Mouse (Mus musculus) hindbrain, embryonic 10.5 days (tissue): ENCODE data around the gene Atp8a2. TPM values are rescaled to one million over a fixed set of nuclear protein-coding genes. Genes with fewer than 3 reads are reported as not detected.
"Not testable (repeated sequence)": the region's sequence is repeated elsewhere in the genome, so short reads cannot be mapped to it uniquely, and the experiment has no call there.

Source experiments
- DNase-seq: peaks from one replicate; pipeline ENCODE4 v3.0.0-alpha.2; 2017; ENCODE audit warnings: low spot score
- H3K27ac ChIP-seq: fragments of 300-500 bp; sonication (generic); 2 replicates; pipeline ENCODE4 v1.5.1; 2016; ENCODE audit warnings: mild to moderate bottlenecking, moderate library complexity
- H3K27me3 ChIP-seq: fragments of 300-500 bp; sonication (generic); 2 replicates; pipeline ENCODE4 v1.6.1; 2016; ENCODE audit warnings: mild to moderate bottlenecking; ENCODE audit not compliant: poor library complexity, insufficient read depth, severe bottlenecking
- H3K36me3 ChIP-seq: fragments of 300-500 bp; sonication (generic); 2 replicates; pipeline ENCODE4 v1.6.1; 2016; ENCODE audit warnings: mild to moderate bottlenecking, moderate library complexity
- H3K4me1 ChIP-seq: fragments of 300-500 bp; sonication (generic); replicated peaks from 2 replicates; pipeline ENCODE4 v1.6.1; 2016; ENCODE audit warnings: mild to moderate bottlenecking
- H3K4me3 ChIP-seq: fragments of 300-500 bp; sonication (generic); 2 replicates; pipeline ENCODE4 v1.5.1; 2016; ENCODE audit warnings: mild to moderate bottlenecking, moderate library complexity
- H3K9me3 ChIP-seq: fragments of 300-500 bp; sonication (generic); 2 replicates; pipeline ENCODE4 v1.6.1; 2016; ENCODE audit warnings: mild to moderate bottlenecking, moderate library complexity
- WGBS: fragments of 180-500 bp; shearing (Covaris S2); methylation state at CpG from one replicate; pipeline ENCODE4 v1.1.7; 2016; 5-methylcytosine and 5-hydroxymethylcytosine counted together
- polyA plus RNA-seq: library from polyadenylated mRNA; unstranded; fragments of >200 nt; fragmentation: Nextera tagmentation; extraction: Ambion mirVana; gene quantifications from 2 replicates; pipeline ENCODE4 v1.2.1, GENCODE M21; 2016

The Atp8a2 gene
- polyA plus RNA-seq, 1 experiment from 2014 or later = 8.0 TPM

DNA sequence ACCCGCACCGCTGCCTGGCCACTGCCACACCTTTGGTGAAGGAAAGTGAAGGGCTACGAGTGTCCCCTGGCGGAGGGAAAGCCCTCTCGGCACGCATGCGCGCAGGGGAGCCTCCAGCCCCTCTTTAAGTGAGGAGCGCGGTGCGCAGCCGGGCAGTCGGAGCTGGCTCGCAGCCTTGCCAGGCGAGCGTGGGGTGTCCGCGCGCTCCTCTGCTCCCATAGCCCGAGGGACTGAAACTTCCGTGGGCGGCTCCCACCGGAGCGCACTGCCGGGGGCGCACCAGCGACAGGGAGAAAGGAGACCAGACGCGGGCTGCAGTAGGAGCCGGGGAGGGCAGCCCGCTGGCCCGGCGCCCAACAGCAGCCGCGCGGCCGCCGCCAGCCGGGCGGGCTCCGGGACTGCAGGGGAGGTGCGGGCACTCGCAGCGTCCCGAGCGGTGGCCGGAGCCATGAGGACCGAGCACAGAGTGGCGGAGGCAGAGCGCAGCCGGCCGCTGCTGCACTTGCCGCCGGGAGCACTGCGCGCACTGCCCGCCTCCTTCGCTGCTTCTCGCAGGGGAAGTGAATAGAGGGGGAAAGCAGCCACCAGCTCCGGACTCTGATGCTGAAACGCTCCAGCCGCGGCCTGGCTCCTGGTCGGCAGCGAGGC lies 571.7 kb downstream of the Atp8a2 start, which contains the start of gene Shisa2:
Gene Shisa2, plus strand, starts transcription at position 151 of the 648 bp plus-strand sequence.
- peaks cover 77% of the 10 kb centered on the region for H3K27me3 ChIP-seq
- H3K27ac ChIP-seq = peak within 1 kb of the TSS; percentile 87
- H3K4me3 ChIP-seq = peak within 1 kb of the TSS; percentile 72
- peaks cover 8% of the 10 kb centered on the region for H3K36me3 ChIP-seq
- WGBS = under 1% methylated on average over 65 of the region's 65 CpGs
- H3K4me1 ChIP-seq = peaks cover 42% of the 10 kb centered on the region
- peak; percentile 88 for DNase-seq
- no peaks in the 10 kb centered on the region for H3K9me3 ChIP-seq

DNA sequence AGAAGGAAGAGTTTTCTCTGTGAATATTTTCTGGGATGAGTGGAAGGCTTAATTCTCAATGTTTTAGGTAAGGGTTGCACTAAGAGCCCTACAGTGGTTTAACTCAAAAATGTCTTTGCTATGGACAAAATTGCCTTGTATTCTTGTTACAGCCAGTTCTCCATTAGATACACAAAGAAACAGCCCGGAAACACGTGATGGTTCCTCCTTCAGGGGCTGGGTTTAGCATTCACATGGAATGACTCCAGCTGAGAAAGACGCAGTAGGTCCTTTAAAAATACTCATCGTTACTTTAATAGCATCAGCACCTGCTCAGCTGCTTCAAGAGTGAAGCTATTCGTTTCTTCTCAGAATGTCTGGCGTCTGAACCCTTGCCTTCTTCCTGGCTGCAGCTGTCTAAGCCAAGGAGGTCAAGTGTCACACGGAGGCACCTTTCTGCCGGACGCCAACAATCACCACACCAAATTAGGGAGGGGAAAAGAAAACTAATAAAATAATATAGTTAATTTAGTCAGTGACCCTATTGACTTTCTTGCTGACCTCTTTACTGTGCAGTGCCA lies 572.6 kb downstream of the Atp8a2 start:
- Histone ChIP-seq H3K4me3 (0 out of 2 replicates have a peak overlapping the region, but pooled peaks have one; percentile 72), H3K36me3 (no peaks in the 10 kb centered on the region), H3K4me1 (peaks cover 39% of the 10 kb centered on the region), H3K9me3 (no peaks in the 10 kb centered on the region), H3K27ac (no peak overlapping the region), H3K27me3 (peaks cover 69% of the 10 kb centered on the region)
- 31% methylated on average over 9 of the region's 9 CpGs for WGBS
- DNase-seq = no peak

DNA sequence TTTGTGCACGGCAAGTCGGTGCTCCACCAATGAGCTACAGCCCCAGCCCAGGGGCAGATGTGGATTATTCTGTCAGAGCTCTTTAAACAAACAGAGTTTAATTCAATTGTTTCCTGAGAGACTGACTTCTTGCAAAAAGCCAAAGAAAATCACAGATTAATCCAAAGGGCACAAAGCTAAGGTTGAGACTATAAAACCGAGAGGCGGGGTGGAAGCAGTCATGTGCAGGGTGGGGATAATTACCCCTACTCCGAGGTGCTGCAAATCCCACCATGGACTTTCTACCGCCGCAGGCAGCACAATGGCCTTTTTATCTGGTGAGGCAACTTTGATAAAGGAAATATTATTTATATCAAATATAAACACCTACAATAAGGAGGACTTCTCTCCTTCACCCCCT lies 580.2 kb downstream of the Atp8a2 start:
- no peaks in the 10 kb centered on the region for H3K4me1 ChIP-seq
- no peaks in the 10 kb centered on the region for H3K9me3 ChIP-seq
- WGBS = 80% methylated on average over 7 of the region's 7 CpGs
- no peak overlapping the region for H3K4me3 ChIP-seq
- no peak for DNase-seq
- H3K36me3 ChIP-seq = no peaks in the 10 kb centered on the region
- H3K27me3 ChIP-seq = peaks cover 9% of the 10 kb centered on the region
- H3K27ac ChIP-seq = no peak overlapping the region

DNA sequence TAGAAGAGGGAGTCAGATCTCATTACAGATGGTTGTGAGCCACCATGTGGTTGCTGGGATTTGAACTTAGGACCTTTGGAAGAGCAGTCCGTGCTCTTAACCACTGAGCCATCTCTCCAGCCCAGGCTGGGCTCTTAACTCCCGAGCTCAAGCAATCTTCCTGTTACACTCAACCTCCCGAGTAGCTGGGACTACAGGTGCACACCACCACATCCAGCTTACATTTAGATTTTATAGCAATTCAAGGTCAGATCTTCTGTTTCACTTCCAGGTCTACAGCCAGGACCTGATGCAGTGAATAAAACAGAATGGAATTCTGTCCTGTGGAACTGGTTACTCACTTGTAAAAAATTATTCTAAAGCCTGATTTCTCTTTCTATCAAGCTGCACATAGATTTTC lies 582.8 kb downstream of the Atp8a2 start:
- not testable (repeated sequence) for H3K36me3 ChIP-seq, H3K27ac ChIP-seq, H3K4me1 ChIP-seq, H3K9me3 ChIP-seq, H3K27me3 ChIP-seq, H3K4me3 ChIP-seq, DNase-seq
- 78% methylated on average over 3 of the region's 3 CpGs for WGBS

DNA sequence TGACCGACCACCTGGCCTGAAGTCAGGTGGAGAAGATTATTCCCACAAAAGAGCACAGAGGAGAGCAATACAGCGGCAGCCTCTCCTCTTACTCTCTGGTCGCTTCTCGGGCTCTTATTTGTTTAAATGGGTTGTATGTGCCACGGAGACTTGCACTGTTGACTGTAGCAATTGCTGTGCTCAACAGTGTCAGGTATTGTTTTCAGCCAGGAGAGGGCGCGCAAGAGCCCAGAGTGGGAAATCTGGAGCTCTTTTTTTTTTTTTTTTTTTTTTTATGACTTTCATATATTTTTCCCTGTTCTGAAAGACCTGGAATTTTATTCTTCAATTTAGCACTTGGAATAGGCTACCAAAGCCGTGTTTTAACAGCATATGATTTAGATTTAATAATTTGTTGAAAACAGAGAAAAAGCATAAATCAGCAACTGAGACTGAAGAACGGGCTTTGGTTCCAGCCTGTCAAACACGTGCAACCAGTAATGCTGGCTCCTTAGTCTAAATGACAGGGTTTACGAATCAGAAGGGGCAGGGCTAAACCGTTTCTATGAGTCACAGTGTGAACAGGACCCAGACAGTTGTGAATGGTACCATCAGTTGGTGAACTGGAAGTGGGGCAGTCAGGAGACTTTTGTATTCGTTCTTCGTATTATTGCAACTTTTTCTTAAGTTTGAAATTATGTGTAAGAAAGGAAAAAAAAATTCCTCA lies 583.9 kb downstream of the Atp8a2 start:
- H3K4me1 ChIP-seq = no peaks in the 10 kb centered on the region
- DNase-seq = peak; percentile 53
- H3K27me3 ChIP-seq = peaks cover 4% of the 10 kb centered on the region; the same call in 1 of the 2 replicates
- no peaks in the 10 kb centered on the region for H3K36me3 ChIP-seq
- no peak overlapping the region for H3K27ac ChIP-seq
- no peaks in the 10 kb centered on the region for H3K9me3 ChIP-seq
- 58% methylated on average over 14 of the region's 14 CpGs for WGBS
- H3K4me3 ChIP-seq = no peak overlapping the region

DNA sequence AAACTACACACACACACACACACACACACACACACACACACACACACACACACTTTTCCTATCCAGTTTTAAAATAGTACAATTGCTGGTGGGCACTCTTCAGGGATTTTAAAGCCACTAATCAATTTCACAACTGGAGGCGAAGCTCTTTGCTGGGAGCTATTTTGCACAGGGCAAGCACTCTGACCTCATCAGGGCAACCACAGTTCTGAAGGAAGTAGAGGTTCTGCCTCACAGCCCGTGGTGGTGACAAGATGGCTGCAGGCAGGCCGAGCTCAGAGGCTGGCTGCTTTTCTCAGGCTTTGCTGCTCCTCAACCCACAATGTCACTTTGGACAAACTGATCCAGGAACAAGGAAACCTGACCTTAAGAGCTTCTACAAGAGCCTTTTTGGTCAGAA lies 590.0 kb downstream of the Atp8a2 start:
- Histone ChIP-seq H3K27ac (no peak overlapping the region), H3K4me1 (no peaks in the 10 kb centered on the region), H3K36me3 (no peaks in the 10 kb centered on the region), H3K27me3 (peaks cover 10% of the 10 kb centered on the region), H3K9me3 (no peaks in the 10 kb centered on the region), H3K4me3 (no peak overlapping the region)
- DNase-seq = no peak
- WGBS = 42% methylated on average over 3 of the region's 3 CpGs

DNA sequence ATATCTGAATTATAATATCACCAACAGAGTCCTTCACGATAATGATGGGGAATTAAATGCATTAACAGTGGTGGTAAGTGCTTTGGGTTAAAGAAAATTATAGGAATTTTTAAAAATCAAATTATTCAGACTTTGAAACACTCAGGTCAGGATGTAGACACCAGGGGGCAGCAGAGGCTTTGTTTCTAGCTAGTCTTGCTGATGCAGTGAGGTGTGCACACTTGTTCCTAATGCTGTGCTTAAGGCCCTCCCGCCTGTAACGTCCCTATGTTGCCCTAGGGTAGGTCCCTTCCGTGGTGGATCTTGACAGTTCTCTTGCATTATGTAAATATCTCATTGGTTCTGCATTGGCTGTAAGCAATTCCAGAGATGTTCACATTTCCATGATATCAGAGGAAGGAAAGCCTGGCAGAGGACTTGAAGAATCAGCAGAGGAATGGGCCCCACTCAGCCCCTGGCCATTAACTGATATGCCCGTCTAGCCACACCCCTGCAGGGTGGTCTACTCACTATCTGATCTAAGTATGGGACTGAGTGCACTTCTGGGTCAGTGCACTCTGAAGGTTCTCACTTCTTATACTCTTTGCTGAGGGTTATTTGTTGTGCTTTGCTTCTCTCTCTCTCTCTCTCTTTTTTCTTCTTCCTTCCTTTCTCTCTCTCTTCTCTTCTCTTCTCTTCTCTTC lies 591.2 kb downstream of the Atp8a2 start:
- Histone ChIP-seq H3K9me3 (no peaks in the 10 kb centered on the region), H3K4me3 (no peak overlapping the region), H3K36me3 (no peaks in the 10 kb centered on the region), H3K27ac (no peak overlapping the region), H3K27me3 (peaks cover 10% of the 10 kb centered on the region), H3K4me1 (no peaks in the 10 kb centered on the region)
- peak; percentile 67 for DNase-seq
- 23% methylated on average over 5 of the region's 5 CpGs for WGBS

DNA sequence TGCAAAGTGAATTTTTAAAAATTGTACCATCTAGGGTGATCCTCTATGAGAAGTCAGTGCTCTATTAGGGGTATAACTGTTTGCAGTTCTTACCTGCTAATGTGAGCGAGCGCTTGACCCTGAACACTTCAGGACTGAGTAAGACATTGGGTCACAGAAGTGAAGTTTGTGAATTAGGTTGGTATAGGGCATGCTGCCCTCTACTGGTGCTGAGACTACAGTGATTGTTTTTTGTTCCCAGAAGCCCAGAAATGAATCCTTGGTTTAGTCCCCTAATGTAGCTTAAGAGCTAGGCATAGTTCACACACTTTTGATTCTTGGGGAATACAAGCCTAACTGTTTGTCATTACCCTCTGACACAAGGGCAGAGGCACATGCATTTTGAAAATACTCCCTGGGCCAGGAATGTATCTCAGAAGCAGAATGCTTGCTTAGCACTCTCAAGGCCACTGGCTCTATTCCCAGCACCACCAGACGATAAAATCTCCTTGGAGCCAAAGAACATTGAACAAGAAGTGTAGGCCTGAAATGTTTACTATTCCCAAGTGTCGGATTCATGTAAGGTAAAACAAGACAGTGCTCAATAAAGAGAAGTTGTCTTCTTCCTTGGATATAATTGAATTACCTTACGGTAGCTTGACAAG lies 592.9 kb downstream of the Atp8a2 start:
- DNase-seq = no peak
- 67% methylated on average over 5 of the region's 5 CpGs for WGBS

DNA sequence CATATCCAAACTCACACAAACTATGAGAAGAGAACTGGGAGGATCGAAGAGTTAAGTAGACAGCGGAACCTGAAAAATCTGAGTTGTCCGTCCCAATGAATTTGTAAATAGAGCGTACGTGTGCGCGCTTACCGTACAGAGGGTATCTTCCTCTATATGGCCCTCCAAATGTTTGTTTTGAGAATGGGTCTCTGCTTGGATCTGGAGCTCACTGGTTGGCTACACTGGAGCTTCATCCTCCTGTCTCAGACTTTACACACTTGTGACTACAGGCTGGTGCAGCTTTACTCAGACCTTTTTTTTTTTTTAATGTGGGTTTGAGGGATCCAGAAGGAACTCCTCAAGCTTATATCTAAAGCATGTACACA lies 598.7 kb downstream of the Atp8a2 start:
- H3K27me3 ChIP-seq = peaks cover 6% of the 10 kb centered on the region; the same call in 1 of the 2 replicates
- 5% methylated on average over 8 of the region's 8 CpGs for WGBS
- DNase-seq = no peak
- no peaks in the 10 kb centered on the region for H3K9me3 ChIP-seq
- peak overlapping the region; percentile 92 for H3K4me3 ChIP-seq
- 0 out of 2 replicates have a peak, but pooled peaks cover 6% of the 10 kb centered on the region for H3K36me3 ChIP-seq
- H3K27ac ChIP-seq = peak overlapping the region; percentile 89
- H3K4me1 ChIP-seq = peaks cover 14% of the 10 kb centered on the region

More for the DNA sequence above, 592.9 kb downstream of the Atp8a2 start:
- no peak overlapping the region for H3K27ac ChIP-seq
- H3K9me3 ChIP-seq = no peaks in the 10 kb centered on the region
- H3K36me3 ChIP-seq = no peaks in the 10 kb centered on the region
- H3K4me1 ChIP-seq = no peaks in the 10 kb centered on the region
- H3K27me3 ChIP-seq = peaks cover 10% of the 10 kb centered on the region
- no peak overlapping the region for H3K4me3 ChIP-seq

DNA sequence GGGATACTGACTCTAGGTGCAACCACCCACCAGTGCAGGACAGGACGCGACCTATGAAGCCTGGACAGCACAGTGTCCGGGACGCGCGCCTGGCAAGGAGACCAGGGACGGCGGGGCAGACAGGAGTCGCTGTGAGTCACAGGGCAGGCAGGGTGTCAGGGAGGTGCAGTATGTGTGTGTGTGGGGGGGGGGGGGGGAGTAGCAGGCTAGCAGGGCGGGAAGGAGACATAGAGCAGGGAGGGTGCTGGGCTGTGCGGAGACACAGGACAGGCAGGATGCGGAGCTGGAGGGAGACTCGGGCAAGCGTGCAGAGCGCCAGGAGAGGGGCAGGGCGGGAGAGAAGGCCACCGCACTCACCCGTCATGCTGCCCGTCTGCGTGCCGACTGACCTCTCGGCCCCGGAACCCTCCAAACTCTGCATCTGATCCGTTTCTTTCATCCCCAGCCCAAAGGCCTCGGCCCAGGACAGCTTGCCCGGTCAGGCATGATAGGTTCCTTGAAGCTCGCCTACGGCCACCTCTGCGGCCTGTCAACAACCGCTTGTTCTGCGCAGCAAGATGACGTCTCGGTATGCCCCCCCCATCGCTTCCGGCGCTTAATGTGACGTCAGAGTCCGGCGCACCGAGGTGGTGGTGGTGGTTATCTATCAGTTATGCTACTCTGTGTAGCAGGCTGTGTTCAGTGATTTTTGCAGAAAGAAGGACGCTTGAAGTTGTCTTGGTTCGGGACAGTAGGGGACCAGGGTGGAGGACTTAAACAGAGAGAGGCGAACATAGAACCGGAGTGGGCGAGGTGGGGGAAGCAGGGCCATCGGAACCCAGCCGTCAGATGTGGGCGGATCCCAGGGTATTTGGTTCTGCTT lies 599.4 kb downstream of the Atp8a2 start, which contains the start of gene Cdadc1:
Gene Cdadc1, minus strand, starts transcription at position 562 of the 862 bp plus-strand sequence.
- DNase-seq = peak; percentile 97
- peaks cover 14% of the 10 kb centered on the region for H3K4me1 ChIP-seq
- H3K27ac ChIP-seq = peak within 1 kb of the TSS; percentile 89
- peak within 1 kb of the TSS; percentile 92 for H3K4me3 ChIP-seq
- WGBS = under 1% methylated on average over 47 of the region's 48 CpGs
- H3K36me3 ChIP-seq = peaks cover 10% of the 10 kb centered on the region; the same call in 1 of the 2 replicates
- no peaks in the 10 kb centered on the region for H3K9me3 ChIP-seq
- H3K27me3 ChIP-seq = 0 out of 2 replicates have a peak, but pooled peaks cover under 1% of the 10 kb centered on the region

DNA sequence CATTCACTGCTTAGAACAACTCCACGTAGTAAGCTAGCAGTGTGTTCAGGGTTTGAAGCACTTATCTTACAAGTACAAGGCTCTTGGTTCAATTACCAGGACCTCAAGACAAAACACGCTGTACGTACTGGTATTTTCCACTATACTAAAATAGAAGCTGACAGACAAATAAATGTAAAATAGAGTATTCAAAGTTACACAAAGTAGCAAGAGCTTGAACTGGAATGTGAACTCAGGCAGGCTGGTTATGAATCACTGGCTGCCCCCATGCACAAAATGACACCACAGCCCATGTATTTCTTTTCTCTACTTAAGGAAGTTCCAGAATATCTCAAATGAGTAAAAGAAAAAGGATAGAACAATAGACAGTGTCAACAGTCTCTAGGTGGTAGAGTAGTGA lies 602.0 kb downstream of the Atp8a2 start:
- H3K27me3 ChIP-seq = no peaks in the 10 kb centered on the region
- no peaks in the 10 kb centered on the region for H3K9me3 ChIP-seq
- 95% methylated on average over 3 of the region's 3 CpGs for WGBS
- peaks cover 14% of the 10 kb centered on the region for H3K4me1 ChIP-seq
- no peak for DNase-seq
- no peak overlapping the region for H3K4me3 ChIP-seq
- no peak overlapping the region for H3K27ac ChIP-seq
- peaks cover 29% of the 10 kb centered on the region for H3K36me3 ChIP-seq
